Mouse (Mus musculus): ENCODE results near the gene Mettl7a1. TPM values are rescaled to one million over a fixed set of nuclear protein-coding genes. Genes with fewer than 3 reads are reported as not detected.
A peak's percentile ranks its signal among the peaks of the same experiment; 100 is the strongest.

Mettl7a1 gene
- total and polyA plus RNA-seq, 3 experiments: 17.3 to 34.4 TPM; not detected in 1

DNA sequence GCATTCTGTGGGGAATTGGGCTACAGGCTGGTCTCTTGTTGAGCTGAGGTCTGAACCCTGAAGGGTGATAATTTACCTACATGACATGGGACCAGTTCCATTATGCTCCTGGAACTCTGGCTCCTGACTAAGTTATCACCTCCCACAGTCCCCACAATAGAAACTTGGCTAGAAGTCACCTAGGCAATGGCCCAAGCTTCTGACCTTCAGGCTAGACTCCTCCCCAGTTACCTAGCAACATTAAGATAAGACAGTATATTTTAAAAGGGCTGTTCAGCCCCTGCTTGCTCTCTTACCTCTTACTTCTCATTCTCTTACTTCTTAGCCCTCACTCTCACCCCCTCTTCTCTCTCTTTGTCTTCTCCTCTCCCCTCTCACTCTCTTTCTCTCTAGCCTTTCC, 41.5 kb downstream of the Mettl7a1 start:
- Histone ChIP-seq H3K27me3 (ENCODE audit: control insufficient read depth in 1 of 2, insufficient read depth in 2 of 2, low read length in 2 of 2) (peaks cover 0 to 3% of the 10 kb centered on the region in 2 experiments; a peak in 2 of 4 replicates), H3K9me3 (replicated peaks; ENCODE audit: insufficient read depth, low read length) (no peaks in the 10 kb centered on the region), H3K79me2 (ENCODE audit: control insufficient read depth, insufficient read depth, low read length, poor library complexity) (no peaks in the 10 kb centered on the region), H3K27ac (ENCODE audit: control insufficient read depth, low read depth, low read length) (no peak overlapping the region), H3K4me3 (ENCODE audit: control insufficient read depth in 1 of 2, insufficient read depth in 1 of 2, low read depth in 2 of 2, low read length in 2 of 2) (no peak overlapping the region), H3K4me1 (ENCODE audit: control insufficient read depth in 1 of 2, insufficient read depth in 2 of 2, low read length in 2 of 2) (peaks cover 3% of the 10 kb centered on the region in 2 experiments; a peak in 2 of 4 replicates), H3K36me3 (ENCODE audit: control insufficient read depth in 1 of 2, insufficient read depth in 2 of 2, low read length in 2 of 2) (no peaks in the 10 kb centered on the region), H3K9ac (ENCODE audit: control insufficient read depth, low read depth, low read length, poor library complexity, severe bottlenecking) (no peak overlapping the region)
- TF ChIP-seq USF2 (IDR thresholded peaks at IDR 0.05; ENCODE audit: borderline replicate concordance in 1 of 2, insufficient read depth in 1 of 2, low read depth in 1 of 2, low read length in 2 of 2): no peak
- peak; percentile 52; the same call in 1 of the 2 replicates for TF ChIP-seq GATA1 (IDR thresholded peaks at IDR 0.05; ENCODE audit: low read depth, low read length)
- no peak for DNase-seq (ENCODE audit: low read depth, low spot score)

DNA sequence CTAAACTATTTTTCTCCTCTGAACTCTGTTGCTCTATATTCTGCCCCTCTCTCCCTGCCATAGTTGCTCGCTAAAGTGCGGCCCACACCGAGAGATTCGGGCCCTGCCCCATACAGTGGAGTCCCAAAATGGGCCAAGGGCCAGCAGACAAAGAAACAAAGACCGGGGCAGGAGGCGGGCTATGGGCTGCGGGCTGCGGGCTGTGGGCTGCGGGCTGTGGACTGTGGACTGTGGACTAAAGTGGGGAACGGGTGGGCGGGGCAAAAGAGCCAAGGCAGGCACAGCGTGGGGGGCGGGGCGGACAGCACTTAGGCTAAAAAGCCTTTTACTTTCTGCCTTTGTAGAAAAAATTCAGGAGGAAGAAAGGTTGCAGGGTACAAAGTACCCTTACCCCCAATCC, 42.8 kb downstream of the Mettl7a1 start:
- H3K9ac ChIP-seq (ENCODE audit: control insufficient read depth, low read depth, low read length, poor library complexity, severe bottlenecking): no peak overlapping the region
- DNase-seq (ENCODE audit: low read depth, low spot score): no peak

GRCm38 (mm10) chr15:100349496-100349895, 45.6 kb downstream of the Mettl7a1 start:
- Histone ChIP-seq H3K9me3 (replicated peaks; ENCODE audit: insufficient read depth, low read length) (no peaks in the 10 kb centered on the region), H3K9ac (ENCODE audit: control insufficient read depth, low read depth, low read length, poor library complexity, severe bottlenecking) (no peak overlapping the region), H3K27ac (ENCODE audit: control insufficient read depth, low read depth, low read length) (no peak overlapping the region), H3K36me3 (ENCODE audit: control insufficient read depth in 1 of 2, insufficient read depth in 2 of 2, low read length in 2 of 2) (no peaks in the 10 kb centered on the region), H3K4me1 (ENCODE audit: control insufficient read depth in 1 of 2, insufficient read depth in 2 of 2, low read length in 2 of 2) (peaks cover 3% of the 10 kb centered on the region in 2 experiments; a peak in 2 of 4 replicates), H3K79me2 (ENCODE audit: control insufficient read depth, insufficient read depth, low read length, poor library complexity) (no peaks in the 10 kb centered on the region), H3K27me3 (ENCODE audit: control insufficient read depth in 1 of 2, insufficient read depth in 2 of 2, low read length in 2 of 2) (peaks cover 2 to 5% of the 10 kb centered on the region in 2 experiments; a peak in 3 of 4 replicates), H3K4me3 (ENCODE audit: control insufficient read depth in 1 of 2, insufficient read depth in 1 of 2, low read depth in 2 of 2, low read length in 2 of 2) (no peak overlapping the region)
- TF ChIP-seq RCOR1 (IDR thresholded peaks at IDR 0.05; ENCODE audit: low read depth, low read length) (no peak), ETS1 (IDR thresholded peaks at IDR 0.05; ENCODE audit: low read depth, low read length) (no peak), GABPA (IDR thresholded peaks at IDR 0.05; ENCODE audit: low read depth, low read length) (no peak), TAL1 (IDR thresholded peaks at IDR 0.05; ENCODE audit: low read length) (no peak), MAFK (IDR thresholded peaks at IDR 0.05; ENCODE audit: borderline replicate concordance, low read depth, low read length) (no peak), E2F4 (IDR thresholded peaks at IDR 0.05; ENCODE audit: borderline replicate concordance, low read depth, low read length) (no peak), TBP (IDR thresholded peaks at IDR 0.05; ENCODE audit: low read depth, low read length) (no peak), SIN3A (IDR thresholded peaks at IDR 0.05; ENCODE audit: low read length) (no peak), CHD1 (IDR thresholded peaks at IDR 0.05; ENCODE audit: low read depth, low read length) (no peak), MAX (IDR thresholded peaks at IDR 0.05; ENCODE audit: low read length) (no peak), HCFC1 (IDR thresholded peaks at IDR 0.05; ENCODE audit: low read depth, low read length) (no peak), CTCF (IDR thresholded peaks at IDR 0.05 in 2 of 3, conservative IDR thresholded peaks at IDR 0.05 in 1 of 3; ENCODE audit: control insufficient read depth in 1 of 3, insufficient read depth in 1 of 3, low read depth in 2 of 3, low read length in 3 of 3, poor library complexity in 1 of 3, severe bottlenecking in 1 of 3) (no peak), ZMIZ1 (IDR thresholded peaks at IDR 0.05; ENCODE audit: low read depth, low read length) (no peak), POLR2AphosphoS5 (IDR thresholded peaks at IDR 0.05; ENCODE audit: borderline replicate concordance, low read depth, low read length) (no peak), GATA1 (IDR thresholded peaks at IDR 0.05; ENCODE audit: low read depth, low read length) (no peak)
- DNase-seq (ENCODE audit: low read depth, low spot score): no peak

More for the DNA sequence above, 42.8 kb downstream of the Mettl7a1 start:
- Histone ChIP-seq H3K36me3 (ENCODE audit: control insufficient read depth in 1 of 2, insufficient read depth in 2 of 2, low read length in 2 of 2) (no peaks in the 10 kb centered on the region), H3K27me3 (ENCODE audit: control insufficient read depth in 1 of 2, insufficient read depth in 2 of 2, low read length in 2 of 2) (peaks cover 0 to 4% of the 10 kb centered on the region in 2 experiments; a peak in 2 of 4 replicates), H3K4me3 (ENCODE audit: control insufficient read depth in 1 of 2, insufficient read depth in 1 of 2, low read depth in 2 of 2, low read length in 2 of 2) (no peak overlapping the region), H3K4me1 (ENCODE audit: control insufficient read depth in 1 of 2, insufficient read depth in 2 of 2, low read length in 2 of 2) (peaks cover 3% of the 10 kb centered on the region in 2 experiments; a peak in 2 of 4 replicates), H3K27ac (ENCODE audit: control insufficient read depth, low read depth, low read length) (no peak overlapping the region), H3K9me3 (replicated peaks; ENCODE audit: insufficient read depth, low read length) (no peaks in the 10 kb centered on the region), H3K79me2 (ENCODE audit: control insufficient read depth, insufficient read depth, low read length, poor library complexity) (no peaks in the 10 kb centered on the region)
- TF ChIP-seq RCOR1 (IDR thresholded peaks at IDR 0.05; ENCODE audit: low read depth, low read length) (no peak), NELFE (IDR thresholded peaks at IDR 0.05; ENCODE audit: low read depth, low read length) (no peak), SMC3 (IDR thresholded peaks at IDR 0.05; ENCODE audit: low read depth, low read length) (no peak), GATA1 (IDR thresholded peaks at IDR 0.05; ENCODE audit: low read depth, low read length) (no peak), ZNF384 (IDR thresholded peaks at IDR 0.05; ENCODE audit: low read depth, low read length) (no peak), MYC (IDR thresholded peaks at IDR 0.05; ENCODE audit: low read depth, low read length) (no peak), NRF1 (IDR thresholded peaks at IDR 0.05; ENCODE audit: insufficient read depth, low read depth, low read length, poor library complexity, severe bottlenecking) (no peak), MEF2A (IDR thresholded peaks at IDR 0.05; ENCODE audit: extremely low read depth, insufficient replicate concordance, low read depth, low read length, poor library complexity, severe bottlenecking) (no peak), GABPA (IDR thresholded peaks at IDR 0.05; ENCODE audit: low read depth, low read length) (no peak), USF2 (IDR thresholded peaks at IDR 0.05; ENCODE audit: borderline replicate concordance in 1 of 2, insufficient read depth in 1 of 2, low read depth in 1 of 2, low read length in 2 of 2) (no peak)

All from MEL (cell line).